Mouse (Mus musculus) liver, embryonic 15.5 days (tissue): Measurements from ENCODE around the gene Rnf144b. TPM values are rescaled to one million over a fixed set of nuclear protein-coding genes. Genes with fewer than 3 reads are reported as not detected.

Source experiments
- ATAC-seq: fragments of 200-750 bp; cut with Nextera tagmentation; 2 replicates; pipeline ENCODE4 v1.8.0; 2017; ENCODE audit warnings: moderate number of reproducible peaks, mild to moderate bottlenecking, moderate library complexity; ENCODE audit not compliant: insufficient read depth
- H3K27ac ChIP-seq: fragments of 300-500 bp; sonication (generic); replicated peaks from 2 replicates; pipeline ENCODE4 v1.5.1; 2015; ENCODE audit warnings: mild to moderate bottlenecking, inconsistent platforms
- H3K27me3 ChIP-seq: fragments of 300-500 bp; sonication (generic); 2 replicates; pipeline ENCODE4 v1.6.1; 2015; ENCODE audit warnings: mild to moderate bottlenecking, inconsistent platforms
- H3K36me3 ChIP-seq: fragments of 300-500 bp; sonication (generic); replicated peaks from 2 replicates; pipeline ENCODE4 v1.6.1; 2015; ENCODE audit warnings: moderate library complexity, mild to moderate bottlenecking, inconsistent platforms
- H3K4me1 ChIP-seq: fragments of 300-500 bp; sonication (generic); replicated peaks from 2 replicates; pipeline ENCODE4 v1.6.1; 2015; ENCODE audit warnings: inconsistent platforms
- H3K4me2 ChIP-seq: fragments of 300-500 bp; sonication (generic); 2 replicates; pipeline ENCODE4 v1.6.1; 2015; ENCODE audit warnings: moderate library complexity, mild to moderate bottlenecking, inconsistent platforms
- H3K4me3 ChIP-seq: fragments of 300-500 bp; sonication (generic); replicated peaks from 2 replicates; pipeline ENCODE4 v1.5.1; 2015; ENCODE audit warnings: mild to moderate bottlenecking, inconsistent platforms
- H3K9ac ChIP-seq: fragments of 300-500 bp; sonication (generic); 2 replicates; pipeline ENCODE4 v1.6.1; 2015; ENCODE audit warnings: moderate library complexity, mild to moderate bottlenecking, inconsistent platforms
- H3K9me3 ChIP-seq: fragments of 300-500 bp; sonication (generic); replicated peaks from 2 replicates; pipeline ENCODE4 v1.6.1; 2016; ENCODE audit warnings: inconsistent platforms
- WGBS: fragments of 180-500 bp; shearing (Covaris S2); methylation state at CpG from one replicate; pipeline ENCODE4 v1.1.7; 2015; ENCODE audit warnings: mixed read lengths; ENCODE audit not compliant: insufficient replicate concordance; 5-methylcytosine and 5-hydroxymethylcytosine counted together
- polyA plus RNA-seq: library from polyadenylated mRNA; unstranded; fragments of >200 nt; fragmentation: Nextera tagmentation; extraction: Ambion mirVana; gene quantifications from 2 replicates; pipeline ENCODE4 v1.2.1, GENCODE M21; 2015

Rnf144b gene
- polyA plus RNA-seq, 1 experiment from 2014 or later: 1.8 TPM

DNA sequence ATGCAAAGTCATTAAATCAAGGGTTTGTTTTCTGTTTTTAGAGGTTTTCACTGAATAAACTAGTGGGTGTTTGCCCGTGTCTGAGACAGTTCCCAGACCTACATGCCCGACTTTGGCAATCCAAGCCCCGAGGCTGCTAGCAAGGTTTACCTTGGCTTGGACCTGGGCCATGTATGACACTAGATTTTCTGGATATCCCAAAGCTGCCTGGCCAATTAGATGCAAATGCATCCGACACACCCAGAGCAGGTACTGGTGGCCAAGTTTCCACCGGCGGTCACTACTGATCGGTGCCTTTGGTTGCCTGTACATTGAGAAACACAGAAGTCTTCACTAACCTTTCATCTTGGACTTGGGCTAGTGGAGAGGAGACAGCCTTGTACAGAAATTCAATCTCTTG, 144.0 kb downstream of the Rnf144b start:
- Histone ChIP-seq H3K4me1 (no peaks in the 10 kb centered on the region), H3K9me3 (no peaks in the 10 kb centered on the region), H3K4me3 (no peak overlapping the region), H3K27me3 (no peaks in the 10 kb centered on the region), H3K36me3 (no peaks in the 10 kb centered on the region), H3K9ac (no peak overlapping the region), H3K27ac (no peak overlapping the region), H3K4me2 (no peak overlapping the region)
- ATAC-seq: no peak
- 73% methylated on average over 7 of the region's 7 CpGs for WGBS

DNA sequence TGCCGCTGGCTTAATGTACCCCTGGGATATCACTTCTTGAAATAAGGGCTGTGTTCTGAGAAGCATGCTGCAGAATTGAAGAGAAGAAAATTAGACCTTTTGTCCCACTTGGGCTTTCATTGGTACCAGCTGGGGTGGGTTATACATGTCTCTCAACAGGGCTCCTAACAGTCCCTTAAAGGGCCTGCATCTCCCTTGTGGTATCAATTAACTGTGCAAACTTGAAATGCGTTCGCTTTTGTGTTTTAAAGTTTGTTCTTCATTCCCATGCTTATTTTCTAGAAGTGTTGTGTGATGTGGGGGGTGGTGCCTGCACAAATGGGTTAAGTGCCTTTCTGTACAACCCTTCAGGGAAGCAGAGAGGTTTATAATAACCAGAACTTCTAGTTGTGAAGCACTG, 145.8 kb downstream of the Rnf144b start:
- Histone ChIP-seq H3K9ac (no peak overlapping the region), H3K4me3 (no peak overlapping the region), H3K27ac (no peak overlapping the region), H3K36me3 (no peaks in the 10 kb centered on the region), H3K4me1 (peaks cover 5% of the 10 kb centered on the region; the same call in 1 of the 2 replicates), H3K4me2 (no peak overlapping the region), H3K9me3 (no peaks in the 10 kb centered on the region), H3K27me3 (no peaks in the 10 kb centered on the region)
- 79% methylated on average over 3 of the region's 3 CpGs for WGBS
- no peak for ATAC-seq

- H3K27ac ChIP-seq: no peak overlapping the region
- WGBS: 13% methylated on average over 8 of the region's 8 CpGs
- H3K9me3 ChIP-seq: no peaks in the 10 kb centered on the region
- peak overlapping the region; percentile 25; the same call in 1 of the 2 replicates for H3K4me3 ChIP-seq
- ATAC-seq: no peak
- H3K27me3 ChIP-seq: no peaks in the 10 kb centered on the region
- H3K4me2 ChIP-seq: peak overlapping the region; percentile 51; the same call in 1 of the 2 replicates
- no peak overlapping the region for H3K9ac ChIP-seq
- H3K36me3 ChIP-seq: no peaks in the 10 kb centered on the region
- peaks cover 12% of the 10 kb centered on the region for H3K4me1 ChIP-seq
These were observed 150.5 kb downstream of the Rnf144b start for GRCm38 (mm10) chr13:47272928-47273327.

DNA sequence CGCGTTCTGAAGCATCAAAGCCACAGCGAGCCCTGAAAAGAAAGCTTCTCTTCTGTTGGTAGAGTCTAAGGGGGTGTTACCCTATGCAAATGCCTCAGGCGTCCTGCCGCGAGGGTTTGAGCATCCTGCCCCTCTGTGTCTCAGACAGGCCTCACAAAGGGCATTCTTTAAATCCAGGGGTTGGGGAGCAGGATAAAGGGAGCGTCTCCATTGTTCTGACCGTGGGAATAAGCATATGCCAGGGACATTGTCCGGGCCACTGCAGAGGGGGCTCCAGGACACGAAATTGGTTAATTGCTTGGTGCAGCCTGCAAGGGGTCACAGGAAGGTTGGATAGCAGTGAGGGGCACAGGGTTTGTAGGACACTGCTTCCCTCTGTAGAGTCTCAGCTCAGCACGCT, 151.0 kb downstream of the Rnf144b start:
- Histone ChIP-seq H3K4me3 (peak overlapping the region; percentile 25; the same call in 1 of the 2 replicates), H3K9me3 (no peaks in the 10 kb centered on the region), H3K4me1 (peaks cover 12% of the 10 kb centered on the region), H3K4me2 (peak overlapping the region; percentile 51), H3K27me3 (no peaks in the 10 kb centered on the region), H3K27ac (no peak overlapping the region), H3K36me3 (no peaks in the 10 kb centered on the region), H3K9ac (no peak overlapping the region)
- WGBS: 9% methylated on average over 11 of the region's 11 CpGs
- ATAC-seq: no peak

DNA sequence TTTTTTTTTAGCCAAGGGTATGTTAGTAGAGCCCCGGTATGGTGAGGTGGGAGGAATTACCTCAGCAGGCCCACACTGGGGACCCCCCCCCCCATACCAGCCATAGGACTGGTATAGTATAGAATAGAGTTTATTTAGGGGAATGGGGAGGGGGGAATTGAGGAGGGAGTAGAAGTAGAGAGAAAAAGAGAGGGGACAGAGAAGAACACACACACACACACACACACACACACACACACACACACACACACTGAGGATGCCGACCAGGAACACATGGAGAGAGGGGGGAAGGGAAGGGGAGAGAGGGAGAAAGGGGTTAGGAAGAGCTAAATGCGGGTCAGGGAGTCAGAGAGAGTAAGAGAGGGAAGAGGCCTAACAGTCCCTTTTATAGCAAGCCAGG, 151.7 kb downstream of the Rnf144b start:
- H3K27me3 ChIP-seq: no peaks in the 10 kb centered on the region

DNA sequence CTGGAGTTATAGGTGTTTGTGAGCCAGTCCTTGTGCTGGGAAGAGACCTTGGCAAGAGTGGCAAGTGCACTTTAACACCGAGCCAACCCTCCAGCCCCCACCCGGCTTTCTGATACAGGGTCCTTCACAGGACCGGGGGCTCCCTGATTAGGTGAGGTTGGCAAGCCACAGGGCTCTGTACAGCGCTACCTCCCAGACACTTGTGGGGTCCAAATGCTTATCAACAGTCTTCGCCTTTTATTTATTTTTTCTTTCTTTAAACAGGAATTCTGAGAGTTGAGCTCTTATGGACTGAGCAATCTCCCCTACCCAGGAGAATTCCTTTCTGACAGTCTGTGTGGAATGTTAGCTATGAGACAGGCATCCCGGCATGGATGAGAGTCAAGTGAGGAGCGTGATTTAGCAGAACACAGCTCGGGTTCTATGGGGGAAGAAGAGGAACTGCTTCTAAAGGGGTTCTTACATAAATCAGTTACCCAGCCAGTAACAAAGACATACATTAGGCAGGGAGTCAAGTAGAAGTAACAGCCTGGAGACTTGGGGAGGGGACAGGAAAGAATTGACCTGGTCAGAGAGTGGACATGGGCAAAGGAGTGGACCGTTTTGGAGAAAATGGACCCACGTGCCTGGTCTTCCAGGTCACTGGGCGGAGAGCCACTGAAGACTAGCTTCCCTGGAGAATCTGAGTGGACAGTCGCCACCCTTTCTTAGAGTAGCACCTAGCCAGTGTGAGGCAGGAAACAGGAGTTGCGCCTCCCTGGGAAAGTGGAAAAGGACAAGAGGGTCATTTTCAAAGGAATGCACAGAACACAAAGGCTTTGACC, 154.8 kb downstream of the Rnf144b start:
- ATAC-seq: no peak
- Histone ChIP-seq H3K9ac (no peak overlapping the region), H3K4me2 (no peak overlapping the region), H3K9me3 (no peaks in the 10 kb centered on the region), H3K4me3 (no peak overlapping the region), H3K27me3 (no peaks in the 10 kb centered on the region), H3K4me1 (peaks cover 12% of the 10 kb centered on the region), H3K27ac (no peak overlapping the region), H3K36me3 (no peaks in the 10 kb centered on the region)
- WGBS: 33% methylated on average over 13 of the region's 13 CpGs

More for the DNA sequence above, 151.7 kb downstream of the Rnf144b start:
- no peak overlapping the region for H3K4me3 ChIP-seq
- H3K4me2 ChIP-seq: no peak overlapping the region
- H3K4me1 ChIP-seq: peaks cover 12% of the 10 kb centered on the region
- H3K9me3 ChIP-seq: no peaks in the 10 kb centered on the region
- H3K9ac ChIP-seq: no peak overlapping the region
- no peak for ATAC-seq
- no peak overlapping the region for H3K27ac ChIP-seq
- 40% methylated on average over 3 of the region's 3 CpGs for WGBS
- H3K36me3 ChIP-seq: no peaks in the 10 kb centered on the region

GRCm38 (mm10) chr13:47277824-47278290, 155.4 kb downstream of the Rnf144b start:
- H3K36me3 ChIP-seq: no peaks in the 10 kb centered on the region
- no peak overlapping the region for H3K27ac ChIP-seq
- WGBS: 36% methylated on average over 5 of the region's 5 CpGs
- H3K4me2 ChIP-seq: no peak overlapping the region
- H3K27me3 ChIP-seq: no peaks in the 10 kb centered on the region
- no peaks in the 10 kb centered on the region for H3K9me3 ChIP-seq
- H3K4me3 ChIP-seq: no peak overlapping the region
- ATAC-seq: no peak
- no peak overlapping the region for H3K9ac ChIP-seq
- peaks cover 11% of the 10 kb centered on the region for H3K4me1 ChIP-seq

GRCm38 (mm10) chr13:47282221-47282620, 159.8 kb downstream of the Rnf144b start:
- H3K9ac ChIP-seq: no peak overlapping the region
- 36% methylated on average over 3 of the region's 3 CpGs for WGBS
- H3K27me3 ChIP-seq: no peaks in the 10 kb centered on the region
- no peak overlapping the region for H3K4me2 ChIP-seq
- no peak overlapping the region for H3K27ac ChIP-seq
- no peaks in the 10 kb centered on the region for H3K9me3 ChIP-seq
- no peak for ATAC-seq
- no peak overlapping the region for H3K4me3 ChIP-seq
- H3K36me3 ChIP-seq: no peaks in the 10 kb centered on the region
- peaks cover 5% of the 10 kb centered on the region; the same call in 1 of the 2 replicates for H3K4me1 ChIP-seq

DNA sequence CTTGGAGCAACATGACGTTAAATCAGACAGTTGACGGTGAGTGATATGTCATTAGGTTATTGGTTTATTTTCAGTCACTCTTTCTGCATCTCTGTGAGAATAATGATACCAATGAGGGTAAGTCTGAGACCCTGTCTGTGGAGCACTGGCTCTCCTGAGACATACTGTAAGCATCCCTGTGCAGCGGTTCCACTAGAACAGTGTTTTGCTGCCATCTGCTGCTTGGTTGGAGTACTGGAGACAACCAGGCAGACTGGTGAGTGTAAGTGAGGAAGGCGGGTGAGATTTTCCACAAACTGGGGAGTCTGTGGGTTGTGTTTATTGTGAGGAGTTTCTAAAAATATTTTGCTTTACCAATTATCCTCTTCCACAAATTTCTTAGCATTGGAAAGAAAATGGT, 166.0 kb downstream of the Rnf144b start:
- no peak overlapping the region for H3K9ac ChIP-seq
- H3K36me3 ChIP-seq: no peaks in the 10 kb centered on the region
- no peaks in the 10 kb centered on the region for H3K9me3 ChIP-seq
- no peaks in the 10 kb centered on the region for H3K4me1 ChIP-seq
- H3K4me3 ChIP-seq: no peak overlapping the region
- 37% methylated on average over 4 of the region's 4 CpGs for WGBS
- no peaks in the 10 kb centered on the region for H3K27me3 ChIP-seq
- H3K4me2 ChIP-seq: no peak overlapping the region
- no peak overlapping the region for H3K27ac ChIP-seq
- no peak for ATAC-seq

GRCm38 (mm10) chr13:47296465-47296864, 174.0 kb downstream of the Rnf144b start:
- Histone ChIP-seq H3K9ac (no peak overlapping the region), H3K4me1 (no peaks in the 10 kb centered on the region), H3K27ac (no peak overlapping the region), H3K27me3 (no peaks in the 10 kb centered on the region), H3K9me3 (no peaks in the 10 kb centered on the region), H3K36me3 (no peaks in the 10 kb centered on the region), H3K4me2 (no peak overlapping the region), H3K4me3 (no peak overlapping the region)
- WGBS: 71% methylated on average over 8 of the region's 8 CpGs
- ATAC-seq: no peak
